Mouse (Mus musculus): ENCODE measurements around the gene Tmem202.

DNA sequence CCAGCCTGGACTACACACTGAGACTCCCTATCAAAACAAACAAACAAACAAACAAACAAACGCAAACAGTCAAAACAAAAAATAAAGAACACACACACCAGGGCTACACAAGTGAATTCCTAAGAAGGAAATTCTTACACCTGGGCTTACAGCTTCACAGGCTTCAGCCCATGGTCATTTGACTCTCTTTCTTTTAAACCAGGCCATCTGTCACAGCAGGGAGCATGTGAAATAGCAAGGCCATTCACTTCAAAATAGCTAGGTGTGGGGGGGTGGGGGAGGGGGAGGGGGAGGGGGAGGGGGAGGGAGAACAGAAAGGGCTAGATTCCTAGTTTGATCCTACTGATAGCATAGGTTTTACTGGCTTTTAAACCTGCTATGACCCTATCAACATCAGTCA lies 31.5 kb downstream of the Tmem202 start:
- TF ChIP-seq GATA1 (IDR thresholded peaks at IDR 0.05; ENCODE audit: low read length): no peak
- TF ChIP-seq TAL1 (IDR thresholded peaks at IDR 0.05; ENCODE audit: low read length): no peak
